Mouse (Mus musculus): ENCODE results near the gene Pamr1. TPM values are rescaled to one million over a fixed set of nuclear protein-coding genes. Genes with fewer than 3 reads are reported as not detected.

The Pamr1 gene
- 1.8 and 1.9 TPM in 2 replicates for polyA plus RNA-seq (2014; fragmentation: Nextera tagmentation; extraction: Ambion mirVana)

DNA sequence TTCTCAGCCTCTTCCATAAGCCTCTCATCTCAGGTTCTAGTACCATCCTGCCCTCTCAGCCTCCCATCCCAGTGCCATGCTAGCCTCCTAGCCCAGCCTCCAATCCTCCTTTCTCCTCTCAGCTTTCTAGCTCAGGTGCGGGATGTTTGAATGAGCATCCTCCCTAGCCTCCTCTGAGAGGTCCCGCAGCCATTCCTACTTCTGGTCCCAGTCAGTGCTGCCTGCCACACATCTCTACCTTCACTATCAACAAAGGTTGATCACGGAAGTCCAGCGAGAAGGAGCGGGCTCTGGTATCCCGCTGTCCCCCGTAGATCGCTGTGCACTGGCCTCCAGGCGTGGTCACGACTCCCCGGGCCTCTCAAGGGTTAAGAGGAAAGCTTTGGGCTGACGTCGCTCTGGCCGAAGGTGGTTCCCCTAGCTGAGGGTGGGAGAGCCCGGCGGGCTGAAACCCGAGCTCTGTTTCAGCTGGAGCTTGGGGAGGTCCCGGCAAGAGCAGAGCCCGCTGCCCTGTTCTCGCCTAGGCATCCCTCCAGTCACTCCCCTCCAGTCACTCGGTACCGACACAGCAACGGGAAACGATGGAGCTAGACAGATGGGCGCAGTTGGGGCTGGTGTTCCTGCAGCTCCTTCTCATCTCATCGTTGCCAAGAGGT lies at the start of gene Pamr1:
Pamr1 (plus strand) TSS at position 402 of the 656 bp plus-strand sequence.
- H3K4me1 ChIP-seq (ENCODE audit: control insufficient read depth, insufficient read depth, low read length) = no peaks in the 10 kb centered on the region
- peak within 1 kb of the TSS; percentile 30 for H3K4me3 ChIP-seq (ENCODE audit: low read depth, low read length)
- peak within 1 kb of the TSS; percentile 61 for H3K4me2 ChIP-seq
- ATAC-seq (ENCODE audit: low FRiP score) (peak; percentile 80), DNase-seq (ENCODE audit: low spot score, missing footprints) (peak; percentile 95)
- H3K27ac ChIP-seq (ENCODE audit: low read depth, low read length) = no peak within 1 kb of the TSS
- no peaks in the 10 kb centered on the region for H3K36me3 ChIP-seq (ENCODE audit: control insufficient read depth, insufficient read depth, low read length)
- H3K9me3 ChIP-seq (ENCODE audit: control insufficient read depth, low read length) = no peaks in the 10 kb centered on the region
- no peaks in the 10 kb centered on the region for H3K27me3 ChIP-seq (ENCODE audit: control insufficient read depth, insufficient read depth, low read length)
- peak within 1 kb of the TSS; percentile 51 for H3K9ac ChIP-seq (ENCODE audit: low read length)
- 2% methylated on average over 26 of the region's 26 CpGs for WGBS

DNA sequence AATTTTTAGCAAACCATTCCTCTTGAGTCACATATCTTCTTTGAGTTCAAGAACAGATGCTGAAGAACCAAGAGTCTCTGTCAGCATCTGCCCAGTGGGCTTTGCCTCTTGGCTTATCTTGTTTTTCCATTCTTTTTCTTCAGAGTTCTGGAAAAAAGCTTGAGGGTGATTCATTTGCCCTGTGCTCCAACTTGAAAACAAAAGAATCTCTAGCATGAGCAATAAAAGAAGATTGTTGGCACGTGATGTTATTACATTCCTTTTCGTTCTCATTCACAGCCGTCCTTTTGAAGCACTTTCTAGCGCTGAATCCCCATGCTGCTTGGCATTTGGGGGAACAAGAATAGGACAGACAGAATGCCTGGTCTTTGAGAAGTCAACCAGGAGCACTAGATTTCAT lies 42.2 kb upstream of the Pamr1 start:
- no peak for DNase-seq (ENCODE audit: low spot score, missing footprints)
- no peak for ATAC-seq (ENCODE audit: low FRiP score)

DNA sequence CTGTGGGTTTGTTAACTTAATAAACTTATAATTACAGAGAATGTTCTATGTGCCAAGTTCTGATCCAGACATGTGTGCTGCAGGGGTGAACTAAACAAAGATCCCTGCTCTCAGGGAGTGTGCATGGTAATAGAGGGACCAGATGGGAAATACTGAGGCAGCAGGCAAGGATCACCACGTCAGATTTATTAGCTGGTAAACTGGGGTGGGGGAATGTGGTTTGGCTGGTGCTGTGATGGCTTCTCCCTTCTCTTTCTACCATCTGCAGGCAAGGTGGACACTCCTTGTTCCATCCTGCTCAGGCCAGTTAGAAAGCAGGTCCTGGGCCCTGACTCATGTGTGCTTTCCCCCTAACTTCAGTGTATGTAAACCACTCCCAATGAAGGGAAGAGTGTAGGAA lies 41.7 kb upstream of the Pamr1 start:
- Histone ChIP-seq H3K4me2 (no peak overlapping the region), H3K9me3 (ENCODE audit: control insufficient read depth, low read length) (no peaks in the 10 kb centered on the region), H3K4me3 (ENCODE audit: low read depth, low read length) (no peak overlapping the region), H3K27ac (ENCODE audit: low read depth, low read length) (no peak overlapping the region), H3K27me3 (ENCODE audit: control insufficient read depth, insufficient read depth, low read length) (no peaks in the 10 kb centered on the region), H3K36me3 (ENCODE audit: control insufficient read depth, insufficient read depth, low read length) (no peaks in the 10 kb centered on the region), H3K4me1 (ENCODE audit: control insufficient read depth, insufficient read depth, low read length) (no peaks in the 10 kb centered on the region), H3K9ac (ENCODE audit: low read length) (no peak overlapping the region)
- no peak for DNase-seq (ENCODE audit: low spot score, missing footprints)
- no peak for ATAC-seq (ENCODE audit: low FRiP score)
- WGBS = 67% methylated on average over 1 of the region's 1 CpGs

More for the DNA sequence above, 42.2 kb upstream of the Pamr1 start:
- no peaks in the 10 kb centered on the region for H3K4me1 ChIP-seq (ENCODE audit: control insufficient read depth, insufficient read depth, low read length)
- no peaks in the 10 kb centered on the region for H3K27me3 ChIP-seq (ENCODE audit: control insufficient read depth, insufficient read depth, low read length)
- H3K4me3 ChIP-seq (ENCODE audit: low read depth, low read length) = no peak overlapping the region
- H3K4me2 ChIP-seq = no peak overlapping the region
- H3K36me3 ChIP-seq (ENCODE audit: control insufficient read depth, insufficient read depth, low read length) = no peaks in the 10 kb centered on the region
- no peak overlapping the region for H3K9ac ChIP-seq (ENCODE audit: low read length)
- WGBS = 66% methylated on average over 4 of the region's 4 CpGs
- no peak overlapping the region for H3K27ac ChIP-seq (ENCODE audit: low read depth, low read length)
- H3K9me3 ChIP-seq (ENCODE audit: control insufficient read depth, low read length) = no peaks in the 10 kb centered on the region

DNA sequence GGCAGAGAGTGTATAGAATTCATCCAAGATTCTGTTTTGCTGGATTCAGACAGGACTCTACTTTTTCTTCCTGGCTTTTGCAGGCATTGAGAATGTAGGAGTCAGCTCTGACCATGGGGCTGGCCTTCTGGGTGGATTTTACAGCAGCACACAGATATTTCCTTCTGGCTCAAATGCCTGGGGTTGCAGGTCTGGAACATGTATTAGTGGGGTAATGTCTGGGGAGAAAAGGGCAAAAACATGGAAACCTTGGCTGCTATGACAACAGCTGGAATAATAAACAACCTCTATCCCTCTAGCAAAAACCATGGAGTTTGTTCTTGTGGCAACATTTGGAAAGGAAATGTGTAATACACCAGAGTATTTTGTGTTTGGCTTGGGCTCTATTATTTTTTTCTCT lies 29.9 kb upstream of the Pamr1 start:
- ATAC-seq (ENCODE audit: low FRiP score) = no peak
- Histone ChIP-seq H3K9me3 (ENCODE audit: control insufficient read depth, low read length) (no peaks in the 10 kb centered on the region), H3K27me3 (ENCODE audit: control insufficient read depth, insufficient read depth, low read length) (no peaks in the 10 kb centered on the region), H3K4me2 (no peak overlapping the region), H3K9ac (ENCODE audit: low read length) (no peak overlapping the region), H3K27ac (ENCODE audit: low read depth, low read length) (no peak overlapping the region), H3K4me1 (ENCODE audit: control insufficient read depth, insufficient read depth, low read length) (no peaks in the 10 kb centered on the region), H3K36me3 (ENCODE audit: control insufficient read depth, insufficient read depth, low read length) (no peaks in the 10 kb centered on the region), H3K4me3 (ENCODE audit: low read depth, low read length) (no peak overlapping the region)
- no peak for DNase-seq (ENCODE audit: low spot score, missing footprints)

DNA sequence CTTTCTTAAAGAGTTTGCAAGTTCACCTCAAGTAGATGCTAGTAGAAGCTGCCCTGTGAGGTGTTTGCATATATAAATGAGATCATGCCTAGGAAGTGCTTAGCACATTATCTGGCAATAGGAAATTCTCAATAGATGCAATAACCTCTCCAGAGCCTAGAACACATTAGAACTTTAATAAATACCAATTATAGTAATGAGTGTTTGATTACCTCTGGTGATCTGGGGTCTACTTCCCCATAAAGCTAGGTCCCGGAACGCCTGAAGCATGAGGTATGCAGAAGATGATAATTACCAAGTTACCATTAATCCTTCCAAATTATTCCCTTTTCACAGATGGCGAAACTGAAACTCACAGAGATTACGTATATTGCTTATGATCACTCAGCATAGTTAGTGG lies 22.2 kb upstream of the Pamr1 start:
- Histone ChIP-seq H3K4me1 (ENCODE audit: control insufficient read depth, insufficient read depth, low read length) (no peaks in the 10 kb centered on the region), H3K27me3 (ENCODE audit: control insufficient read depth, insufficient read depth, low read length) (no peaks in the 10 kb centered on the region), H3K36me3 (ENCODE audit: control insufficient read depth, insufficient read depth, low read length) (no peaks in the 10 kb centered on the region), H3K4me2 (no peak overlapping the region), H3K27ac (ENCODE audit: low read depth, low read length) (no peak overlapping the region), H3K4me3 (ENCODE audit: low read depth, low read length) (no peak overlapping the region), H3K9me3 (ENCODE audit: control insufficient read depth, low read length) (no peaks in the 10 kb centered on the region), H3K9ac (ENCODE audit: low read length) (no peak overlapping the region)
- DNase-seq (ENCODE audit: low spot score, missing footprints) (no peak), ATAC-seq (ENCODE audit: low FRiP score) (no peak)
- 94% methylated on average over 4 of the region's 4 CpGs for WGBS

DNA sequence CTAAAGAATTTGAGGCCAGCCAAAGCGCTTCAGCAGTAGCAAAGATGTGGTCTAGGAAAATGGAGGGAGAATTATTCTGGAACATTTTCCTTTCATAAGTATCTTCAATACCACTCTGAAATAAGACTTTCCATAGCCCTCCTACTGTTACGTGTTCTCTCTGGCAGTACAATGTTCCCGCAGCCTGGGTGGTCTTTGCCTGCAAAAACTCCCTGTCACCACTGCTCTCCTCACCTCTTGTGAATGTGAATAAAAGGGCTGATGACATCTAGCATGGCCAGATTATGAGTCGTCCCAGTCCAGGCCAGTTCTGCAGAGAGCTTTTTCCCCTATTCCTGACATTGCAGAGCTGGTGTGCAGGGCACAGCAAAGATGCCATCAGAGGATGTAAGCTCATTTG lies 16.4 kb upstream of the Pamr1 start:
- no peak overlapping the region for H3K27ac ChIP-seq (ENCODE audit: low read depth, low read length)
- H3K4me1 ChIP-seq (ENCODE audit: control insufficient read depth, insufficient read depth, low read length) = no peaks in the 10 kb centered on the region
- 77% methylated on average over 4 of the region's 4 CpGs for WGBS
- no peak overlapping the region for H3K9ac ChIP-seq (ENCODE audit: low read length)
- H3K4me3 ChIP-seq (ENCODE audit: low read depth, low read length) = no peak overlapping the region
- H3K9me3 ChIP-seq (ENCODE audit: control insufficient read depth, low read length) = no peaks in the 10 kb centered on the region
- H3K4me2 ChIP-seq = no peak overlapping the region
- ATAC-seq (ENCODE audit: low FRiP score) (no peak), DNase-seq (ENCODE audit: low spot score, missing footprints) (peak; percentile 45)
- H3K27me3 ChIP-seq (ENCODE audit: control insufficient read depth, insufficient read depth, low read length) = no peaks in the 10 kb centered on the region
- no peaks in the 10 kb centered on the region for H3K36me3 ChIP-seq (ENCODE audit: control insufficient read depth, insufficient read depth, low read length)

DNA sequence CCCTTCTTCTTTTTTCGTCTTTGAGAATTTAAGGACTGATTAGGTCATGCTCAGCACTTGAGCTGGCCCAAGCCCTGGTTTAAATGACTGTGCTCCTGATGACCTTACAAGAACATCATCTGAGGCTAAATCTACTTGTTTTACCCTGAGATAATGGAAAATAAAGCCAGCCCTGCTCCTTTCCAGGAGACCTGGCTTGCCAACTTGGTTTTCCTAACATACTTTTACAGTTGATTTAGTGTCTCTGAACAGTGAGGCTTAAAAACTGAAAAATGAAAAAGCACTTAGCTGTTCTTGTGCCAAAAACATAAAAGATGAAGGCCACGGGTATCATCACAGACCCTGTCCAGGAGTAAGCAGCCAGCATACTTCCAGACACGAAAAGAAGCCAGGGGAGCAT lies 13.0 kb upstream of the Pamr1 start:
- WGBS = 82% methylated on average over 3 of the region's 3 CpGs
- no peaks in the 10 kb centered on the region for H3K36me3 ChIP-seq (ENCODE audit: control insufficient read depth, insufficient read depth, low read length)
- ATAC-seq (ENCODE audit: low FRiP score) = no peak

DNA sequence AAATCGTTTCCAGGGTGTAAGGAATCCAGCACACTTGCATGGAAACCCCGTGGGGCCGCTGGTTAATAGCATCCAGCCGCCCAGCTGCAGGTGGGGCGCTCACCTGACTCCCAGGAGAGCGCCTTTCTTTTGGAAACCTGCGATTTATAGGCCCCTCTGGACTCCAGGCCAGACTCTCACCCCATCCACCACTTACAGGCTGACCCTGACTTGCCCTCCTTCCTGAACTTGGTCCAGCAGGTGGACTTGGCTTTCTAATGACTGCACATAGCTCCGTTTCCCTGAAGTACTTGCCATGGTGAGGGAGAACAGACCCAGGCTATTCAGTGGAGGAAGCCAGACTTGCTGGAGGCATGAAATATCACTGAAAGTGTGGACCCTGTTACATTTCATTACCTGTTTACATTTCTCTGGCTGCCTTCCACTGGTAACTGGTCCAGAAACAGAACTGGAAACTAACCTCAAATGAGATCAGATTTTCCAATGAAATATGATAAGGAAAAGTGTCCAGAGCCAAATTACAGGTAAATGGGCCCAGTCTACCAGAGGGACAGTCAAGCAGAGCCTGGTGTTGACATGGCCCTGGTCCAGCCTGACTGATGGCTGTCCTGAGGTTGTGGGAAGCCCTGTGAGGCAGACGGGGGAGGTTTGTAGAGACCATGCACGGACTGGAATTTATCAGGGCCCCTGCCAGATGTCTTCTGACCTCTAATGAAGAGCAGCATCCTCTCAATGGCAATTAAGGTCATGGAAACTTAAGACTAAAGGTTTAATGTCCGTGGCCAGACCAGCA lies 9.2 kb upstream of the Pamr1 start:
- DNase-seq (ENCODE audit: low spot score, missing footprints) (peak; percentile 54), ATAC-seq (ENCODE audit: low FRiP score) (no peak)
- no peak overlapping the region for H3K27ac ChIP-seq (ENCODE audit: low read depth, low read length)
- WGBS = 68% methylated on average over 11 of the region's 11 CpGs
- no peak overlapping the region for H3K4me3 ChIP-seq (ENCODE audit: low read depth, low read length)
- H3K36me3 ChIP-seq (ENCODE audit: control insufficient read depth, insufficient read depth, low read length) = no peaks in the 10 kb centered on the region
- no peak overlapping the region for H3K9ac ChIP-seq (ENCODE audit: low read length)
- no peaks in the 10 kb centered on the region for H3K4me1 ChIP-seq (ENCODE audit: control insufficient read depth, insufficient read depth, low read length)
- no peaks in the 10 kb centered on the region for H3K27me3 ChIP-seq (ENCODE audit: control insufficient read depth, insufficient read depth, low read length)
- H3K4me2 ChIP-seq = no peak overlapping the region
- H3K9me3 ChIP-seq (ENCODE audit: control insufficient read depth, low read length) = no peaks in the 10 kb centered on the region

More for the DNA sequence above, 13.0 kb upstream of the Pamr1 start:
- H3K9me3 ChIP-seq (ENCODE audit: control insufficient read depth, low read length) = no peaks in the 10 kb centered on the region
- no peaks in the 10 kb centered on the region for H3K4me1 ChIP-seq (ENCODE audit: control insufficient read depth, insufficient read depth, low read length)
- no peaks in the 10 kb centered on the region for H3K27me3 ChIP-seq (ENCODE audit: control insufficient read depth, insufficient read depth, low read length)
- H3K27ac ChIP-seq (ENCODE audit: low read depth, low read length) = no peak overlapping the region
- H3K4me3 ChIP-seq (ENCODE audit: low read depth, low read length) = no peak overlapping the region
- H3K4me2 ChIP-seq = no peak overlapping the region
- H3K9ac ChIP-seq (ENCODE audit: low read length) = no peak overlapping the region
- no peak for DNase-seq (ENCODE audit: low spot score, missing footprints)

DNA sequence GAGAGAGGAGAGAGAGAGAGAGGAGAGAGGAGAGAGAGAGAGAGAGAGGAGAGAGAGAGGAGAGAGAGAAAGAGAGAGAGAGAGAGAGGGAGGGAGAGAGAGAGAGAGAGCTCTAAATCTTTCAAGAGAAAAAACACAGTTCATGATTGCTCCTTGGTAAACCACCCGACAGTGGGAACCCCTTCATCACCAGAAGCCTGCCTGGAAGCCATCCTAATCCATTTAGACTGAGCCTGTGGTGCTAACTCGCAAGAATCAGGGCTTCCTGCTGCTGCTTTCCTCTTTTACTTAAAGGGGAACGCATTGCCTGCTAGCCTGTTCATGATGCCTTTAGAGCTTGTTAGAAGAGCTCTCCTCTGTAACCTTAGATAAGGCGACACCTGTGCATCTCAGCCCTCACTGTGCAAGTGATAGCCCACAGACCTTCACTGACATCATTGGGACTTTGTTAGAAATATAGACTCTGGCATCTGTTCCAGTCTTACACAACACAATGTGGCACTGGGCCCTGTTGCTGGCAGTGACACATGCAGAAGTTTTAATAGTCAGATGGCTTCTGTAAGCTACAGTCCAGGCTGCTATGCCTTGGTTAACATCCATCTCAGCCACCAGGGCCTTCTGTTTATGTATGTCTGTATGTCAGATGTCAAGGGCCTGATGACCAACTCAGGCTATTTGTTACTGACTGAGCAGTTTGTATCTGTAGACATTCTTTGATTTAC lies 8.2 kb upstream of the Pamr1 start:
- Histone ChIP-seq H3K4me3 (ENCODE audit: low read depth, low read length) (no peak overlapping the region), H3K4me1 (ENCODE audit: control insufficient read depth, insufficient read depth, low read length) (no peaks in the 10 kb centered on the region), H3K9me3 (ENCODE audit: control insufficient read depth, low read length) (no peaks in the 10 kb centered on the region), H3K36me3 (ENCODE audit: control insufficient read depth, insufficient read depth, low read length) (no peaks in the 10 kb centered on the region), H3K27ac (ENCODE audit: low read depth, low read length) (no peak overlapping the region), H3K4me2 (no peak overlapping the region), H3K27me3 (ENCODE audit: control insufficient read depth, insufficient read depth, low read length) (no peaks in the 10 kb centered on the region), H3K9ac (ENCODE audit: low read length) (no peak overlapping the region)
- WGBS = 27% methylated on average over 4 of the region's 4 CpGs
- ATAC-seq (ENCODE audit: low FRiP score) = no peak
- DNase-seq (ENCODE audit: low spot score, missing footprints) = peak; percentile 53
